Mouse (Mus musculus): Measurements from ENCODE around the gene Gtf2i. TPM values are rescaled to one million over a fixed set of nuclear protein-coding genes. Genes with fewer than 3 reads are reported as not detected.

Gene Gtf2i
- total RNA-seq, 4 experiments from 2014 or later: 183 to 210 (median 205) TPM

GRCm38 (mm10) chr5:134322355-134322754, 7.8 kb upstream of the Gtf2i start:
- DNase-seq (ENCODE audit: low spot score): no peak

- DNase-seq (ENCODE audit: low spot score): no peak
Observed at GRCm38 (mm10) chr5:134321699-134322098, 7.1 kb upstream of the Gtf2i start.

GRCm38 (mm10) chr5:134318903-134319302, 4.3 kb upstream of the Gtf2i start:
- DNase-seq (ENCODE audit: low spot score): no peak

- no peak for DNase-seq (ENCODE audit: low spot score)
Observed at GRCm38 (mm10) chr5:134316721-134317120, 2.2 kb upstream of the Gtf2i start.

- peak; percentile 55 for DNase-seq (ENCODE audit: low spot score)
Observed at GRCm38 (mm10) chr5:134315623-134316350, 1.2 kb upstream of the Gtf2i start.

GRCm38 (mm10) chr5:134314068-134314674, 389 bp downstream of the Gtf2i start:
- DNase-seq (ENCODE audit: low spot score): peak; percentile 24

- DNase-seq (ENCODE audit: low spot score): peak; percentile 93
Observed at GRCm38 (mm10) chr5:134313451-134314067, 1.0 kb downstream of the Gtf2i start.

- no peak for DNase-seq (ENCODE audit: low spot score)
Observed at GRCm38 (mm10) chr5:134312691-134313450, 1.7 kb downstream of the Gtf2i start.

GRCm38 (mm10) chr5:134311894-134312411, 2.6 kb downstream of the Gtf2i start:
- no peak for DNase-seq (ENCODE audit: low spot score)

- DNase-seq (ENCODE audit: low spot score): no peak
Observed at GRCm38 (mm10) chr5:134310201-134310600, 4.4 kb downstream of the Gtf2i start.

GRCm38 (mm10) chr5:134309345-134309744, 5.2 kb downstream of the Gtf2i start:
- no peak for DNase-seq (ENCODE audit: low spot score)

- no peak for DNase-seq (ENCODE audit: low spot score)
Observed at GRCm38 (mm10) chr5:134304639-134305038, 9.9 kb downstream of the Gtf2i start.

GRCm38 (mm10) chr5:134295277-134296050, 19.1 kb downstream of the Gtf2i start:
- no peak for DNase-seq (ENCODE audit: low spot score)

GRCm38 (mm10) chr5:134294606-134295005, 20.0 kb downstream of the Gtf2i start:
- no peak for DNase-seq (ENCODE audit: low spot score)

- no peak for DNase-seq (ENCODE audit: low spot score)
Observed at GRCm38 (mm10) chr5:134291096-134291495, 23.5 kb downstream of the Gtf2i start.

GRCm38 (mm10) chr5:134289935-134290560, 24.5 kb downstream of the Gtf2i start:
- DNase-seq (ENCODE audit: low spot score): no peak

- DNase-seq (ENCODE audit: low spot score): no peak
Observed at GRCm38 (mm10) chr5:134288071-134288470, 26.5 kb downstream of the Gtf2i start.

GRCm38 (mm10) chr5:134284921-134285320, 29.6 kb downstream of the Gtf2i start:
- DNase-seq (ENCODE audit: low spot score): no peak

GRCm38 (mm10) chr5:134282603-134283002, 32.0 kb downstream of the Gtf2i start:
- no peak for DNase-seq (ENCODE audit: low spot score)

GRCm38 (mm10) chr5:134282076-134282475, 32.5 kb downstream of the Gtf2i start:
- no peak for DNase-seq (ENCODE audit: low spot score)

- DNase-seq (ENCODE audit: low spot score): no peak
Observed at GRCm38 (mm10) chr5:134279371-134279770, 35.2 kb downstream of the Gtf2i start.
